Mouse (Mus musculus): Measurements from ENCODE around the gene Gm21970. TPM values are rescaled to one million over a fixed set of nuclear protein-coding genes. Genes with fewer than 3 reads are reported as not detected.

Gm21970 gene
- polyA plus RNA-seq, 1 experiment from 2014 or later, result not detected

- ATAC-seq, result no peak
- Histone ChIP-seq H3K27me3 (replicated peaks; ENCODE audit: control insufficient read depth, insufficient read depth, low read length) (no peaks in the 10 kb centered on the region), H3K9me3 (ENCODE audit: control insufficient read depth, low read length) (no peaks in the 10 kb centered on the region), H3K4me1 (ENCODE audit: control insufficient read depth, insufficient read depth, low read length) (no peaks in the 10 kb centered on the region), H3K27ac (ENCODE audit: low read length) (no peak overlapping the region), H3K4me3 (ENCODE audit: low read length) (no peak overlapping the region), H3K4me2 (ENCODE audit: low read depth, low read length) (no peak overlapping the region), H3K36me3 (ENCODE audit: control insufficient read depth, insufficient read depth, low read length) (no peaks in the 10 kb centered on the region), H3K9ac (ENCODE audit: low read depth, low read length) (no peak overlapping the region)
- WGBS, result 67% methylated on average over 4 of the region's 4 CpGs
These were observed 36.9 kb upstream of the Gm21970 start for GRCm38 (mm10) chr16:91354599-91354998.

- no peak overlapping the region for H3K9ac ChIP-seq (ENCODE audit: low read depth, low read length)
- WGBS, result 73% methylated on average over 12 of the region's 12 CpGs
- H3K27ac ChIP-seq (ENCODE audit: low read length), result no peak overlapping the region
- no peaks in the 10 kb centered on the region for H3K36me3 ChIP-seq (ENCODE audit: control insufficient read depth, insufficient read depth, low read length)
- ATAC-seq, result no peak
- no peaks in the 10 kb centered on the region for H3K4me1 ChIP-seq (ENCODE audit: control insufficient read depth, insufficient read depth, low read length)
- H3K4me2 ChIP-seq (ENCODE audit: low read depth, low read length), result no peak overlapping the region
- H3K9me3 ChIP-seq (ENCODE audit: control insufficient read depth, low read length), result no peaks in the 10 kb centered on the region
- H3K27me3 ChIP-seq (replicated peaks; ENCODE audit: control insufficient read depth, insufficient read depth, low read length), result no peaks in the 10 kb centered on the region
- H3K4me3 ChIP-seq (ENCODE audit: low read length), result no peak overlapping the region
These were observed 36.4 kb upstream of the Gm21970 start for GRCm38 (mm10) chr16:91355160-91355559.

- Histone ChIP-seq H3K36me3 (ENCODE audit: control insufficient read depth, insufficient read depth, low read length) (no peaks in the 10 kb centered on the region), H3K4me3 (ENCODE audit: low read length) (no peak overlapping the region), H3K4me2 (ENCODE audit: low read depth, low read length) (no peak overlapping the region), H3K9ac (ENCODE audit: low read depth, low read length) (no peak overlapping the region), H3K27ac (ENCODE audit: low read length) (no peak overlapping the region), H3K27me3 (replicated peaks; ENCODE audit: control insufficient read depth, insufficient read depth, low read length) (no peaks in the 10 kb centered on the region), H3K9me3 (ENCODE audit: control insufficient read depth, low read length) (no peaks in the 10 kb centered on the region), H3K4me1 (ENCODE audit: control insufficient read depth, insufficient read depth, low read length) (no peaks in the 10 kb centered on the region)
- ATAC-seq, result no peak
- WGBS, result 73% methylated on average over 10 of the region's 10 CpGs
These were observed 34.6 kb upstream of the Gm21970 start for GRCm38 (mm10) chr16:91356760-91357525.

GRCm38 (mm10) chr16:91357526-91357900 is 34.0 kb upstream of the Gm21970 start:
- Histone ChIP-seq H3K9ac (ENCODE audit: low read depth, low read length) (no peak overlapping the region), H3K9me3 (ENCODE audit: control insufficient read depth, low read length) (no peaks in the 10 kb centered on the region), H3K36me3 (ENCODE audit: control insufficient read depth, insufficient read depth, low read length) (no peaks in the 10 kb centered on the region), H3K4me2 (ENCODE audit: low read depth, low read length) (no peak overlapping the region), H3K4me3 (ENCODE audit: low read length) (no peak overlapping the region), H3K27me3 (replicated peaks; ENCODE audit: control insufficient read depth, insufficient read depth, low read length) (no peaks in the 10 kb centered on the region), H3K27ac (ENCODE audit: low read length) (no peak overlapping the region), H3K4me1 (ENCODE audit: control insufficient read depth, insufficient read depth, low read length) (no peaks in the 10 kb centered on the region)
- ATAC-seq, result no peak
- 56% methylated on average over 10 of the region's 10 CpGs for WGBS

GRCm38 (mm10) chr16:91358555-91358954 is 33.0 kb upstream of the Gm21970 start:
- H3K36me3 ChIP-seq (ENCODE audit: control insufficient read depth, insufficient read depth, low read length), result no peaks in the 10 kb centered on the region
- no peaks in the 10 kb centered on the region for H3K9me3 ChIP-seq (ENCODE audit: control insufficient read depth, low read length)
- H3K4me1 ChIP-seq (ENCODE audit: control insufficient read depth, insufficient read depth, low read length), result 0 out of 2 replicates have a peak, but pooled peaks cover 1% of the 10 kb centered on the region
- no peak overlapping the region for H3K9ac ChIP-seq (ENCODE audit: low read depth, low read length)
- 37% methylated on average over 8 of the region's 8 CpGs for WGBS
- H3K27ac ChIP-seq (ENCODE audit: low read length), result no peak overlapping the region
- peak; percentile 24; the same call in 1 of the 2 replicates for ATAC-seq
- no peak overlapping the region for H3K4me2 ChIP-seq (ENCODE audit: low read depth, low read length)
- H3K4me3 ChIP-seq (ENCODE audit: low read length), result no peak overlapping the region
- no peaks in the 10 kb centered on the region for H3K27me3 ChIP-seq (replicated peaks; ENCODE audit: control insufficient read depth, insufficient read depth, low read length)

GRCm38 (mm10) chr16:91359531-91359930 is 32.0 kb upstream of the Gm21970 start:
- Histone ChIP-seq H3K9me3 (ENCODE audit: control insufficient read depth, low read length) (no peaks in the 10 kb centered on the region), H3K27me3 (replicated peaks; ENCODE audit: control insufficient read depth, insufficient read depth, low read length) (no peaks in the 10 kb centered on the region), H3K4me3 (ENCODE audit: low read length) (no peak overlapping the region), H3K9ac (ENCODE audit: low read depth, low read length) (no peak overlapping the region), H3K36me3 (ENCODE audit: control insufficient read depth, insufficient read depth, low read length) (no peaks in the 10 kb centered on the region), H3K27ac (ENCODE audit: low read length) (no peak overlapping the region), H3K4me1 (ENCODE audit: control insufficient read depth, insufficient read depth, low read length) (0 out of 2 replicates have a peak, but pooled peaks cover 4% of the 10 kb centered on the region), H3K4me2 (ENCODE audit: low read depth, low read length) (no peak overlapping the region)
- WGBS, result 93% methylated on average over 13 of the region's 13 CpGs
- no peak for ATAC-seq

GRCm38 (mm10) chr16:91360162-91360561 is 31.4 kb upstream of the Gm21970 start:
- 52% methylated on average over 3 of the region's 3 CpGs for WGBS
- no peaks in the 10 kb centered on the region for H3K36me3 ChIP-seq (ENCODE audit: control insufficient read depth, insufficient read depth, low read length)
- H3K27me3 ChIP-seq (replicated peaks; ENCODE audit: control insufficient read depth, insufficient read depth, low read length), result no peaks in the 10 kb centered on the region
- no peak overlapping the region for H3K4me2 ChIP-seq (ENCODE audit: low read depth, low read length)
- H3K27ac ChIP-seq (ENCODE audit: low read length), result no peak overlapping the region
- no peak for ATAC-seq
- no peaks in the 10 kb centered on the region for H3K9me3 ChIP-seq (ENCODE audit: control insufficient read depth, low read length)
- H3K4me1 ChIP-seq (ENCODE audit: control insufficient read depth, insufficient read depth, low read length), result 0 out of 2 replicates have a peak, but pooled peaks cover 4% of the 10 kb centered on the region
- H3K4me3 ChIP-seq (ENCODE audit: low read length), result no peak overlapping the region
- H3K9ac ChIP-seq (ENCODE audit: low read depth, low read length), result no peak overlapping the region

GRCm38 (mm10) chr16:91362006-91362405 is 29.5 kb upstream of the Gm21970 start:
- Histone ChIP-seq H3K4me1 (ENCODE audit: control insufficient read depth, insufficient read depth, low read length) (0 out of 2 replicates have a peak, but pooled peaks cover 4% of the 10 kb centered on the region), H3K9me3 (ENCODE audit: control insufficient read depth, low read length) (no peaks in the 10 kb centered on the region), H3K4me3 (ENCODE audit: low read length) (no peak overlapping the region), H3K9ac (ENCODE audit: low read depth, low read length) (no peak overlapping the region), H3K4me2 (ENCODE audit: low read depth, low read length) (no peak overlapping the region), H3K36me3 (ENCODE audit: control insufficient read depth, insufficient read depth, low read length) (no peaks in the 10 kb centered on the region), H3K27ac (ENCODE audit: low read length) (no peak overlapping the region), H3K27me3 (replicated peaks; ENCODE audit: control insufficient read depth, insufficient read depth, low read length) (no peaks in the 10 kb centered on the region)
- 60% methylated on average over 2 of the region's 2 CpGs for WGBS
- ATAC-seq, result no peak

- peak; percentile 51 for ATAC-seq
- Histone ChIP-seq H3K36me3 (ENCODE audit: control insufficient read depth, insufficient read depth, low read length) (no peaks in the 10 kb centered on the region), H3K9me3 (ENCODE audit: control insufficient read depth, low read length) (no peaks in the 10 kb centered on the region), H3K27ac (ENCODE audit: low read length) (peak overlapping the region; percentile 67), H3K4me1 (ENCODE audit: control insufficient read depth, insufficient read depth, low read length) (0 out of 2 replicates have a peak, but pooled peaks cover 4% of the 10 kb centered on the region), H3K4me2 (ENCODE audit: low read depth, low read length) (no peak overlapping the region), H3K9ac (ENCODE audit: low read depth, low read length) (no peak overlapping the region; the same call in 1 of the 2 replicates), H3K27me3 (replicated peaks; ENCODE audit: control insufficient read depth, insufficient read depth, low read length) (no peaks in the 10 kb centered on the region), H3K4me3 (ENCODE audit: low read length) (no peak overlapping the region)
- 53% methylated on average over 12 of the region's 12 CpGs for WGBS
These were observed 28.8 kb upstream of the Gm21970 start for GRCm38 (mm10) chr16:91362616-91363272.
